34 mouse cellular contexts compared by ENCODE assay signal in genomic region chr10:70979657-70980056, GRCm38 (mm10).
"Had no signal": no experiment of that assay in that cellular context is flagged by ENCODE, and none has a peak within 500 bp of the region (broad histone marks: within the 10 kb centered on the region; RNA-seq: fewer than 3 reads in every experiment).

No protein-coding gene starts in this region.

- H3K4me1 ChIP-seq: heart, embryonic 10.5 days; heart, embryonic 12.5 days; heart, embryonic 15.5 days; hindbrain, embryonic 10.5 days; intestine, embryonic 15.5 days had no signal

- DNase-seq: heart, postnatal 10 days; heart, postnatal 14 days; heart, postnatal 36 days; heart, postnatal 4 days; kidney, adult 11 months; kidney, adult 18-20 months; kidney, adult 2 months; kidney, adult 8-10 months; kidney, adult 9 months; kidney, postnatal 10 days; kidney, postnatal 14 days; kidney, postnatal 25 days; kidney, postnatal 36 days; kidney, postnatal 4 days; layer of hippocampus, postnatal 36 days had no signal

- H3K4me3 ChIP-seq: heart, embryonic 10.5 days; heart, embryonic 12.5 days; heart, embryonic 13.5 days; heart, embryonic 15.5 days; hindbrain, embryonic 10.5 days; hindbrain, embryonic 12.5 days; hindbrain, embryonic 13.5 days; hindbrain, embryonic 15.5 days; intestine, embryonic 15.5 days; kidney, embryonic 15.5 days; layer of hippocampus, adult 2 months; left cerebral cortex, adult 2 months had no signal

- H3K36me3 ChIP-seq: heart, embryonic 10.5 days; heart, embryonic 13.5 days; heart, embryonic 15.5 days; hindbrain, embryonic 10.5 days; hindbrain, embryonic 12.5 days; hindbrain, embryonic 13.5 days; hindbrain, embryonic 15.5 days; intestine, embryonic 15.5 days; kidney, embryonic 15.5 days had no signal

- H3K9ac ChIP-seq: heart, embryonic 12.5 days; heart, embryonic 13.5 days; heart, embryonic 15.5 days; hindbrain, embryonic 12.5 days; hindbrain, embryonic 13.5 days; hindbrain, embryonic 14.5 days; hindbrain, embryonic 15.5 days; intestine, embryonic 15.5 days; kidney, embryonic 15.5 days had no signal

- H3K27me3 ChIP-seq: heart, embryonic 12.5 days; heart, embryonic 13.5 days; heart, embryonic 15.5 days; hindbrain, embryonic 12.5 days; hindbrain, embryonic 13.5 days; hindbrain, embryonic 15.5 days; intestine, embryonic 15.5 days; kidney, embryonic 15.5 days had no signal

- H3K27ac ChIP-seq: heart, embryonic 10.5 days; heart, embryonic 13.5 days; heart, embryonic 15.5 days; hindbrain, embryonic 10.5 days; hindbrain, embryonic 12.5 days; hindbrain, embryonic 13.5 days; hindbrain, embryonic 14.5 days; hindbrain, embryonic 15.5 days; hindbrain, postnatal 0 days; intestine, embryonic 15.5 days; kidney, embryonic 15.5 days; kidney, postnatal 0 days; layer of hippocampus, adult 2 months; left cerebral cortex, adult 2 months had no signal

- H3K9me3 ChIP-seq: heart, embryonic 10.5 days; heart, embryonic 12.5 days; heart, embryonic 13.5 days; heart, embryonic 15.5 days; hindbrain, embryonic 10.5 days; hindbrain, embryonic 12.5 days; hindbrain, embryonic 13.5 days; hindbrain, embryonic 15.5 days; intestine, embryonic 15.5 days; kidney, embryonic 15.5 days had no signal

- H3K4me2 ChIP-seq: heart, embryonic 12.5 days; heart, embryonic 13.5 days; heart, embryonic 15.5 days; hindbrain, embryonic 12.5 days; hindbrain, embryonic 13.5 days; hindbrain, embryonic 14.5 days; hindbrain, embryonic 15.5 days; intestine, embryonic 15.5 days; kidney, embryonic 15.5 days had no signal

- ATAC-seq: hindbrain, embryonic 16.5 days; hindbrain, postnatal 0 days; inflammation-experienced regulatory T-cells, adult 6 months; intestine, embryonic 15.5 days; intestine, embryonic 16.5 days; intestine, postnatal 0 days had no signal
